Mouse (Mus musculus): ENCODE measurements around the gene Fzd5. TPM values are rescaled to one million over a fixed set of nuclear protein-coding genes. Genes with fewer than 3 reads are reported as not detected.

Fzd5 gene
- polyA plus RNA-seq, 1 experiment from 2014 or later: 9.0 TPM

- Histone ChIP-seq H3K4me3 (ENCODE audit: low read depth, low read length) (peak overlapping the region; percentile 72), H3K9ac (ENCODE audit: low read length) (peak overlapping the region; percentile 40), H3K4me1 (replicated peaks; ENCODE audit: control insufficient read depth, insufficient read depth, low read length) (peaks cover 13% of the 10 kb centered on the region), H3K27ac (ENCODE audit: low read depth) (peak overlapping the region; percentile 69), H3K27me3 (replicated peaks; ENCODE audit: control insufficient read depth, insufficient read depth, low read length) (peaks cover 7% of the 10 kb centered on the region; the same call in 1 of the 2 replicates), H3K36me3 (ENCODE audit: control insufficient read depth, insufficient read depth, low read length) (no peaks in the 10 kb centered on the region), H3K9me3 (ENCODE audit: control insufficient read depth, low read length) (no peaks in the 10 kb centered on the region), H3K4me2 (ENCODE audit: low read length) (peak overlapping the region; percentile 94)
- DNase-seq (ENCODE audit: low spot score) (peak; percentile 66), ATAC-seq (replicated peaks; ENCODE audit: low FRiP score, low TSS enrichment, low read depth) (no peak; the same call in 1 of the 2 replicates)
- WGBS: under 1% methylated on average over 55 of the region's 56 CpGs
Measured at GRCm38 (mm10) chr1:64736681-64737501, 660 bp downstream of the Fzd5 start.

DNA sequence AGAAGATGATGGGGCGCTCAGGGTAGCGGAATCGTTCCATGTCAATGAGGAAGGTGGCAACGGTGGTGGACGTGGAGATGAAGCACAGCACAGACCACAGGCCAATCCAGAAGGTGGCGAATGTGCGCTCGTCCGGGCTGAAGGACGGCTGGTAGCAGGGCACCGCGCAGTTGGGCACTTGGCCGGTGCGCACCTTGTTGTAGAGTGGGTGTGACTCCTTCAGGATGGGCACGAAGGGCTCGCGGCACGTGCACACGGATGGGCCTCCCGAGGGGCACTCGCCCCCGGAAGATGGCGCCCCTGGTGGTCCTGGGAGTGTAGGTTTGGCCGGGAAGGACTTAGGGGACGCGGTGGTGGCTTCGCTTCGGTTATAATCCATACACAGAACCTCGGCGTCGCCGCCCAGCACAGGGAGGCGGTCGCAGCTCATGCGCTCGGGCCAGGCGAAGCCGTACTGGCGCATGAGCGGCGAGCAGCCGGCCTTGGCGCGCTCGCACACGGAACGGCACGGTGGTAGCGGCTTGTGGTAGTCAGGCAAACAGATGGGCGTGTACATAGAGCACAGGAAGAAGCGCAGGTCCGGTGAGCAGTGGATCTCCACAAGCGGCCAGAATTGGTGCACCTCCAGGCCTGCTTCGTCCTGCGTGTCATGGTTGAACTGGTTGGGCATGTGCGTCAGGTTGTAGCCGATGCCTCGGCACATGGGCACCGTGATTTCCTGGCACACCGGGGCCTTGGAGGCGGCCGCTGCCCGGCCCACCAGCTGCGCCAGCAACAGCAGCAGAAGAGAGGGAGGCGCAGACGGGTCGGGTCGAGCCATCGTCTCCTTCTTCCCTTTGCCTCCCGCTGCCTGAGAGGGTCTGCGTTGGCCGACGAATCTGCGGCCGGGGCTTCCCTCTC, 1.5 kb downstream of the Fzd5 start:
- Histone ChIP-seq H3K9ac (ENCODE audit: low read length) (peak overlapping the region; percentile 40), H3K27ac (ENCODE audit: low read depth) (no peak overlapping the region; the same call in 1 of the 2 replicates), H3K4me1 (replicated peaks; ENCODE audit: control insufficient read depth, insufficient read depth, low read length) (peaks cover 13% of the 10 kb centered on the region), H3K36me3 (ENCODE audit: control insufficient read depth, insufficient read depth, low read length) (no peaks in the 10 kb centered on the region), H3K27me3 (replicated peaks; ENCODE audit: control insufficient read depth, insufficient read depth, low read length) (peaks cover 7% of the 10 kb centered on the region; the same call in 1 of the 2 replicates), H3K9me3 (ENCODE audit: control insufficient read depth, low read length) (no peaks in the 10 kb centered on the region), H3K4me2 (ENCODE audit: low read length) (peak overlapping the region; percentile 94), H3K4me3 (ENCODE audit: low read depth, low read length) (peak overlapping the region; percentile 72)
- ATAC-seq (replicated peaks; ENCODE audit: low FRiP score, low TSS enrichment, low read depth) (no peak), DNase-seq (ENCODE audit: low spot score) (peak; percentile 76)
- 8% methylated on average over 75 of the region's 75 CpGs for WGBS

DNA sequence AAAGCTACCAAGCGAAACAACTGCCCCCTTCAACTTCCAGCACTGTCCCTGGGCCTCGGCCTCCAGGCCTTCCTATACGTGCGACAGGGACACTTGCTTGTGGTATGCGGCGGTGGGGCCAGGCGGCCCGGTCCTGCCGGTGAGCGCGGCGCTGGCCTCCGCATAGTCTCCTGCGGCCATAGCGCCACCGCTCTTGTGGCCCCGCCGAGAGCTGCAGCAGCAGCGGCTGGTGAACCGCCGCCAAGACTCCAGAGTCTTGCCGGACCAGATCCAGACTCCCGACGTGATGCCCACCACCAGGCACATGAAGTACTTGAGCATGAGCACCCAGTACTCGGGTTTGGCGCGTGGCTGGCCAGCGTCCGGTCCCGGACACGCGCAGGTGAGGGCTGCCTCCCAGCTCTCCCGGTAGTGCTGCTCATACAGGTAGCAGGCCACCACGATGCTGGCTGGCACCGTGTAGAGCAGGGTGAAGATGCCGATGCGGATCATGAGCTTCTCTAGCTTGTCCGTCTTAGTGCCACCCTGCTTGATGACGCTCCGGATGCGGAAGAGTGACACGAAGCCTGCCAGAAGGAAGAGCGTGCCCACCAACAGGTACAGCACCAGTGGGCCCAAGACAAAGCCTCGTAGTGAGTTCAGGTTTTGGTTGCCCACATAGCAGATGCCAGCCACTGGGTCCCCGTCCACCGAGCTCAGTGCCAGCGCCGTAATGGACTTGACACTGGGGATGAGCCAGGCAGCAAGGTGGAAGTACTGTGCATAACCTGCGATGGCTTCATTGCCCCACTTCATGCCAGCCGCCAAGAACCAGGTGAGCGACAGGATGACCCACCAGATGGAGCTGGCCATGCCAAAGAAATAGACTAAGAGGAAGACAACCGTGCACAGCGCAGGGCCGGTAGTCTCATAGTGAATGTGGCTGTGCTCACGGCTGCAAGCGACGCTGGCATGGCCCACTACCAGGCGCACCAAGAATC, 2.5 kb downstream of the Fzd5 start:
- Histone ChIP-seq H3K36me3 (ENCODE audit: control insufficient read depth, insufficient read depth, low read length) (no peaks in the 10 kb centered on the region), H3K27me3 (replicated peaks; ENCODE audit: control insufficient read depth, insufficient read depth, low read length) (peaks cover 7% of the 10 kb centered on the region; the same call in 1 of the 2 replicates), H3K4me2 (ENCODE audit: low read length) (peak overlapping the region; percentile 94), H3K9ac (ENCODE audit: low read length) (peak overlapping the region; percentile 40), H3K4me1 (replicated peaks; ENCODE audit: control insufficient read depth, insufficient read depth, low read length) (peaks cover 13% of the 10 kb centered on the region), H3K4me3 (ENCODE audit: low read depth, low read length) (peak overlapping the region; percentile 72), H3K27ac (ENCODE audit: low read depth) (no peak overlapping the region), H3K9me3 (ENCODE audit: control insufficient read depth, low read length) (no peaks in the 10 kb centered on the region)
- WGBS: 33% methylated on average over 58 of the region's 58 CpGs
- ATAC-seq (replicated peaks; ENCODE audit: low FRiP score, low TSS enrichment, low read depth) (no peak), DNase-seq (ENCODE audit: low spot score) (peak; percentile 73)

DNA sequence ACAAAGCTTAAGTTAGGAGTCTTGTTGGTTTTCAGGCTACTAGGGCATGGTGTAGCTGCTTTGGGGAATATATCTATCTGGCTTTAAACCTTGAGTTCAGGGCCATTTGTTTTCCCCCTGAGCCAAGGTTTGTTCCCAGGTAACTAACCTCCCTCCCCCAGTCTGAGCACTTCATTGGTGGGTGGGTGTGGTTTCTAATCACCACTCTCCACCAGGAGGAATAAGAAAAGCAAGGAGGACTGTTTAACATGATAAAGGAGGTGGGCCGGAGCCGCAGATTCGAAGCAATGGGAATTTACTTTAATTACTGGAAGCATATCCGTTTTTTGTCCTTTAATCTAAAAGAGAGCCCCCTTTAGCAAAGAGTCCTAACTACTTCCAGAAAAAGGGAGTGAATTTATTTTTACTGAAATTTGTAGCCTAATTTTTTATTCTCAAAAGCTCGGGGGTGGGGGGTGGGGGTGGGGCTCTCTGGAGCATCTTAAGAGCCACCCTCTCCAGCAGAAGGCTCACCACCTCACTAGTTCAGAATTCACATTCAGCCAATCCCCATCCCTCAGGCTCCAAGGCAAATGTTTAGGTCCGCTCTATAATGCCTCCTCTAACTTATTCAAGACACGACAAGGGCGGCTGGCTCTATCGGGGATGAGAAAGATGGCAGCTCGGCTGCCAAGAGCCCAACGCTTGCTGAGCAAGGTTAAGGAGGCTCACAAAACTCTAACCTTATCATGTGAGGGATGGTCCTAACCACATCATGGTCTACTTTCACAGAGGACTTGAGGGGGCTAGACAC, 3.9 kb downstream of the Fzd5 start:
- no peak overlapping the region for H3K27ac ChIP-seq (ENCODE audit: low read depth)
- DNase-seq (ENCODE audit: low spot score) (peak; percentile 59), ATAC-seq (replicated peaks; ENCODE audit: low FRiP score, low TSS enrichment, low read depth) (no peak)
- 0 out of 2 replicates have a peak, but pooled peaks cover 3% of the 10 kb centered on the region for H3K36me3 ChIP-seq (ENCODE audit: control insufficient read depth, insufficient read depth, low read length)
- peak overlapping the region; percentile 72 for H3K4me3 ChIP-seq (ENCODE audit: low read depth, low read length)
- peak overlapping the region; percentile 5; the same call in 1 of the 2 replicates for H3K9ac ChIP-seq (ENCODE audit: low read length)
- 36% methylated on average over 11 of the region's 11 CpGs for WGBS
- H3K4me2 ChIP-seq (ENCODE audit: low read length): peak overlapping the region; percentile 94
- no peaks in the 10 kb centered on the region for H3K9me3 ChIP-seq (ENCODE audit: control insufficient read depth, low read length)
- H3K4me1 ChIP-seq (replicated peaks; ENCODE audit: control insufficient read depth, insufficient read depth, low read length): 0 out of 2 replicates have a peak, but pooled peaks cover 8% of the 10 kb centered on the region
- H3K27me3 ChIP-seq (replicated peaks; ENCODE audit: control insufficient read depth, insufficient read depth, low read length): peaks cover 7% of the 10 kb centered on the region; the same call in 1 of the 2 replicates

DNA sequence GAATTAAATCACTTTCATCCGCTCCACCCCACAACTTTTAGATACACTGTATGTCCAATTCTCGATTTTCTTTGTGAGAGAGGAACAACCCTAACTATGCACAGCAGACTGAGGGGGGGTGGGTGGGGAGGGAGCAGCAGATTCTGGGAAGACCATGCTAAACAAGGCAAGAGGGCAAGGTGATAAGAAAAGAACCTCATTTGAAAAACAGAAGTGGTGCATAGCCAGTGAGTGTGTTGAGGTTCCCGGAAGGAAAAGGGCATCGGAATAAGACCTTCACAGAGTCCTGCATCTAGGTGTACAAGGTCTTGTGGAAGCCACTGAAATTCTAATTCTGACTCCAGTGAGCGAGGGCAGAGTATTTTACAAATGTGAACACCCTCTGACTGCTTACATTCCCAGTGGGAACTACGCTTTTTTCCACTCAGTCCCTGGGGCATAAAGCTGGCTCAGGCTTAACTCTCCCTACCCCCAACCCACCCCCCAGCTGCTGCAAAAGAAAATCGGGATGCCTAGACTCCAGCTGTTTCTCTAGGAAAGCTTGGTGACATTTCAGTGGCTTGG, 4.8 kb downstream of the Fzd5 start:
- Histone ChIP-seq H3K4me1 (replicated peaks; ENCODE audit: control insufficient read depth, insufficient read depth, low read length) (0 out of 2 replicates have a peak, but pooled peaks cover 8% of the 10 kb centered on the region), H3K9me3 (ENCODE audit: control insufficient read depth, low read length) (no peaks in the 10 kb centered on the region), H3K4me2 (ENCODE audit: low read length) (peak overlapping the region; percentile 94), H3K27me3 (replicated peaks; ENCODE audit: control insufficient read depth, insufficient read depth, low read length) (peaks cover 7% of the 10 kb centered on the region; the same call in 1 of the 2 replicates), H3K36me3 (ENCODE audit: control insufficient read depth, insufficient read depth, low read length) (0 out of 2 replicates have a peak, but pooled peaks cover 3% of the 10 kb centered on the region), H3K4me3 (ENCODE audit: low read depth, low read length) (peak overlapping the region; percentile 72; the same call in 1 of the 2 replicates), H3K27ac (ENCODE audit: low read depth) (no peak overlapping the region), H3K9ac (ENCODE audit: low read length) (no peak overlapping the region)
- DNase-seq (ENCODE audit: low spot score): no peak
- WGBS: 49% methylated on average over 7 of the region's 7 CpGs
- ATAC-seq (replicated peaks; ENCODE audit: low FRiP score, low TSS enrichment, low read depth): no peak

DNA sequence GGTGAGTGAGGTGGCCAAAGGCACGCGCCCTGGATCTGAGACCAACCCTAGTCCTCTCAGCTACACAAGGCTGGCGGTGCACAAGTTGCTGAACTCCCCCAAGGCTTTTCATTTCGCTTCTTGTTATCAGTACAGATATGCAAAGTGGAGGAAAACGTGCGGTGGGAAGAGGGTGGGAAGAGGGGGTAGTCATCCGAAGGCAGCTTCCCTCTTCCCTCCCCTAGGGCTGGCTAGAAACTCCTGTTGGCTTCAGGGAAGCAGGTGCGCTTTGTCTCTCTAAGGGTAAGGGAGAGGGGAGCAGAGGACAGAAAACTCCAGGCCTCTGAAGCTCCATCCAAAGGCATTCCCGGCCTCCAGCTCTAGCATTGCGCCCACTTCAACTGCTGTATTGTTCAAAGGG, 5.4 kb downstream of the Fzd5 start:
- WGBS: 46% methylated on average over 10 of the region's 10 CpGs

More for the DNA sequence above, 5.4 kb downstream of the Fzd5 start:
- H3K9ac ChIP-seq (ENCODE audit: low read length): no peak overlapping the region
- ATAC-seq (replicated peaks; ENCODE audit: low FRiP score, low TSS enrichment, low read depth) (no peak), DNase-seq (ENCODE audit: low spot score) (peak; percentile 48)
- H3K9me3 ChIP-seq (ENCODE audit: control insufficient read depth, low read length): no peaks in the 10 kb centered on the region
- H3K27ac ChIP-seq (ENCODE audit: low read depth): no peak overlapping the region
- H3K27me3 ChIP-seq (replicated peaks; ENCODE audit: control insufficient read depth, insufficient read depth, low read length): peaks cover 7% of the 10 kb centered on the region; the same call in 1 of the 2 replicates
- 0 out of 2 replicates have a peak overlapping the region, but pooled peaks have one; percentile 1 for H3K4me3 ChIP-seq (ENCODE audit: low read depth, low read length)
- 0 out of 2 replicates have a peak, but pooled peaks cover 8% of the 10 kb centered on the region for H3K4me1 ChIP-seq (replicated peaks; ENCODE audit: control insufficient read depth, insufficient read depth, low read length)
- H3K36me3 ChIP-seq (ENCODE audit: control insufficient read depth, insufficient read depth, low read length): 0 out of 2 replicates have a peak, but pooled peaks cover 3% of the 10 kb centered on the region
- H3K4me2 ChIP-seq (ENCODE audit: low read length): peak overlapping the region; percentile 94

All from intestine, embryonic 14.5 days (tissue).